Mouse (Mus musculus) left cerebral cortex, adult 9 months (tissue): ENCODE results near the gene Tspan2.

Experiments used
- DNase-seq, 2 experiments: peaks; one replicate each; pipeline ENCODE4 v3.0.0; 2022; ENCODE audit warnings: low spot score in 2 of 2

Gene Tspan2

DNA sequence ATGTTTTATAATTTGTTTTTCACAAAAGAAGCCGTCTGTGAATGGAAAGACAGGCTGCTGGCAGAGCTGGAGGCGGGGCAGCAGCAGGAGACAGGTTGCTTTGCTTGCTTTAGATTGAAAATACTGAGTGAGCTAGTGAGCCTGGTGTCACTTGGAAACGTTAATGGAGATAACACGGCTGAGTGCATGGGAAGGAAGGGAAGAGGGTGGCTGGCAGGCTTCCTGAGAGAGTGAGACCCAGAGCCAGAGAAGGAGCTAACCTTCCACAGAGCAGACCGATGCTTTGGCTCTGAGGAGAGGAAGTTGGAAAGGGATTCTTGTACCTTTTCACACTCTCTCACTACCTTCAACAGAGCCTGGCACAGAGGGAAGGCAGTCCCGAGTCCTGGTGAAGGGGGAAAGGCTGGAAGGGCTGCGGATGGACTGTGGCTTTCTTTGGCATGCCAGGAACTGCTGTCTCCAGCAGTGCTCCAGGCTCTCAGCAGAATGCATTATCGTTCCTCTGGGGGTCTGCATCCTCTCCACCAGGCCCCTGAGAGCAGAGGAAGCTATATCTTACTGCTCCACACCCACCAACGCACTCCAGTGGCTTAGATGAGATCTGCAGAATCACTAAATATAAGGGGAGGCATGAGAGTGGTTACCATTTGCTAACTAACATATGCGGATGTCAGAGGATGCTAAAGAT, 29.5 kb downstream of the Tspan2 start:
- no peak for DNase-seq

DNA sequence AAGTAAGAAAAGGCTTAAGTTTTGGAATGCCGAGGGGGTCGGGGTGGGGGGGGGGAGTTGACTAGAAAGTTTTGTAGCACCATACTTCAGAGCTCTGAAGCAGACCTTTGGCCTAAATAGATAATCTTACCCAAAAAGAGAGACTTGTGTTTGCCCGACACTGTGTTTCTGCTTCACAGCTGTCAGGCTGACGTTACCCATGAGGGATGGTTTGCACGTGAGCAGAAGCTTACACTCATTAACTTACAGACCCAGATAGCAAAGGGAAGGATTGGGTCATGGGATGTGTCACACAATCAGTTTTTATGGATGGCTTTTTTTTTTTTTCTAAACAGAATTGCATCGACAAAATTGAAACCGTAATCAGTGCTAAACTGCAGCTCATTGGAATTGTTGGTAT, 30.5 kb downstream of the Tspan2 start:
- DNase-seq: no peak

DNA sequence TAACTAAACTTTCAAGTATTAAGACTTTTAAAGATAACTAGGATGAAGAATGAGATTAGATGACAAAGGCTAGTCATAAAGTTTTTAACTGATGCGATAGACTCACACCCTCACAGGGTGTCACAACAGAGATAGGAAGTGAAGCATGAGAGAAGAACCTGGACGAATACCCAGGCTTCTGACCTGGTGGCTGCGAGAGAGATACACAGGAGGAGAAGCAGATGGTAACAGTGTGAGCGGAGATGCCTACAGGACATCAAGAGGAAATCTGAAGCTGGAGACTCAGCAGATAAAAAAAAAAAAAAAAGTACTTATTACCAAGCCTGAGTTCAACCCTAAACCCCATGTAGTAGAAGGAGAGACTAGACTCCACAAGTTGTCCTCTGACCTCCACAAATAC, 38.7 kb downstream of the Tspan2 start:
- DNase-seq: no peak

DNA sequence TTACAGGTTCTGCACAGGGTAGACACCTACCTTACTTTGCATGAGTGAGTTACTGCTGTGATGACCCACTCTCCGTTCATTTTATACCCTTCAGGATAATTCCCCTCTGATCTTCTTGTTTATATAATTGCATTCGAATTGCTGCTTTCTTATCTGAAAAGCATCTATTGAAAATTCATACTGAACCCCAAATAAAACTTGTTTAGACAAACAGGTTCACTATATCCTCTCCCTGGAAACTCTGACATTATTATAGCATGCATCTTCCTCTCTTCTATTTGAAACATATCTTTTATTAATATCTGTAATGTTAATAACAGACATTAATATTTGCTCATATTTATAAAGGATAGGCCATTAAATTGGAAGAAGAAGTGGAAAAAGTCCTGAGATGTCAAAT, 48.3 kb downstream of the Tspan2 start, which contains the start of gene Tshb:
Gene Tshb (minus strand): TSS at position 101 of the 400 bp plus-strand sequence.
- DNase-seq: no peak

DNA sequence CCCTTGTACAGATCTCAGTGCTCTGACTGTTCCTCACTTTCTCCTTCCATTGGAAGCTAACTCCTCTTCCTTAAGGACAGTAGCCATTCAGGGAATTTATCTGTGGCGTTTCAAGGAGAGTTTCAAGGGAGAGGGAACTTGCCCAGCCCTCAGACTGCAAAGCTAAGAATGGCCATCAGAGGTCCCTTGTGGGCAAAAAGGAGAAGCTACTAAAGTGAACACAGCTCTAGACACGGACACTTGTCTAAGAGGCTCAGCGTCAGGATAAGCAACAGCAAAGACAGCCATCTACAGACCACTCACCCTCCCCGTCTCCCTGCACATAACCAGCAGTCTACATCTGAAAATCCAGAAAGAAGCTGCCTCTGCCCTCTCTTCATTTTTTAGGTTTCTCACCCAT, 53.0 kb downstream of the Tspan2 start:
- no peak for DNase-seq

DNA sequence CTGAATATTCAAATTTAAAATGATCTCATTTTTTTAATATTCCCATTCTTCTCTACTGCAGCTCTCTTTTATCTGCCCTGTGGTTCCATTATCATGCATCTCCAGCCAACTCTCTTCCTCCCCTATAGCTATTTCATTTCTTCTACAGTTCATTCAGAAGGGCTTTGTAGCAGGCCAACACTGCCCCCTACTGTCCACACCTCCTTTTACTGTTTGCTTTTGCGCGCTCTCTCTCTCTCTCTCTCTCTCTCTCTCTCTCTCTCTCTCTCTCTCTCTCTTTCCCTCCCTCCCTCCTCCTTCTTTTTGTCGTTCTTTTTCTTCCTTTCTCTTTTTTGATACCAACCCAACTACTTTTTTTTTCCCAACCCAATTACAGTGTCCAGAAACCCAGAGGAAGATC, 69.6 kb downstream of the Tspan2 start:
- DNase-seq: peak; percentile 3 to 81

DNA sequence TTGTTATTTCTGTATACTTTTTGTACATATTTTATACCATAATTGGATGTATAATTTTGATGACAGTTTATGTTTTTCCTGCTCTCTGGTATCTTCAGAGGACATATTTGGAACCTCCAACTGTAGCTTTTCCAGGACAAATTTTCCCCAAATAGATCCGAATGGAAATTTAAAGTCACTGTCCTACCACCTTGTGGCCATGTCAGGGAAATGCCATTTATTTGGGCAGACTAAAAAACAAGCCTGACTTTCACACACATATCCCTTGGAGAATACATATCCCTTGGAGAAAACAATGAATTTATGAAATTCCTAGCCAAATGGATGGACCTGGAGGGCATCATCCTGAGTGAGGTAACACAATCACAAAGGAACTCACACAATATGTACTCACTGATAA, 108.1 kb downstream of the Tspan2 start:
- no peak for DNase-seq

DNA sequence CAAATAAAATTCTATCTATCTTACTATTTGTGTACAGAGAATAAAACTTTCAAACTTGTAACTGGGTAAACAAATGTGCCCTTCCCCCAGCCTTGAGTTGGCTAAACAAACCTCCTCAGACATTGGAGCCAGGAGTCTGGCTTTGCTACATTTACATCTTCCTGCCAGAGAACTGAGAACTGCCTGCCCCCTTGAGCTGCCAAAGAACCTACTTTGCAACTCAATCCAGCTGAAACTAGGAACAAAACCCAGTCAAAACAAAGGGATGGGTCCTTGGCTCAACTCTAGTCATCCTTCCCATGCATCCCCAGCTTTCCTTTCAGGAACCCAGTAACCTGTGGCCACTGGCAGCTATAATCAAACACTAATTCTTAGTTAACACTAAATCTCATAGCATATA, 114.3 kb downstream of the Tspan2 start:
- DNase-seq: no peak
